Mouse (Mus musculus): Measurements from ENCODE around the gene Tex2. TPM values are rescaled to one million over a fixed set of nuclear protein-coding genes. Genes with fewer than 3 reads are reported as not detected.
"Not testable (repeated sequence)": the region's sequence is repeated elsewhere in the genome, so short reads cannot be mapped to it uniquely, and the experiment has no call there.

The Tex2 gene
- polyA plus RNA-seq, 1 experiment from 2014 or later = 12.0 TPM

DNA sequence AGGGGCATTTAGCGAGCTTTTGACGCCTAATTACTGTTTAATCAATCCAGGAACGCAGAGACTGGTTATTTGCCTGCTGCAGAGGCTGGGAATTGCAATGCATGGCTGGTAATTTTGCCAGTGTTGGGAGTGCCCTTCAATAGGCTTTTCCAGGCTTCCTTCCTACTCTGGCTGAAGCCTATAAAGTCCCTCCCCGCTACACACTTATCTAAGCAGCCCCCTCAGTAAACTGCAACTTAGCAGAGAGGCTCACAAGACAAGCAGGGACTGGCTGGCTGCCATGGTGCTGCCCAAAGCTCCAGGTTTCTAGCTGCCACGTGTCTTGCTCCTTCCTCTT lies 26.1 kb upstream of the Tex2 start:
- Histone ChIP-seq H3K27me3 (no peaks in the 10 kb centered on the region), H3K9me3 (replicated peaks) (no peaks in the 10 kb centered on the region), H3K36me3 (no peaks in the 10 kb centered on the region), H3K9ac (no peak overlapping the region), H3K4me3 (no peak overlapping the region), H3K4me2 (0 out of 2 replicates have a peak overlapping the region, but pooled peaks have one; percentile 25), H3K27ac (peak overlapping the region; percentile 27), H3K4me1 (replicated peaks) (peaks cover 22% of the 10 kb centered on the region)
- no peak for ATAC-seq (replicated peaks; ENCODE audit: insufficient number of reproducible peaks, insufficient read depth, low FRiP score, low read depth)
- 24% methylated on average over 5 of the region's 5 CpGs for WGBS

DNA sequence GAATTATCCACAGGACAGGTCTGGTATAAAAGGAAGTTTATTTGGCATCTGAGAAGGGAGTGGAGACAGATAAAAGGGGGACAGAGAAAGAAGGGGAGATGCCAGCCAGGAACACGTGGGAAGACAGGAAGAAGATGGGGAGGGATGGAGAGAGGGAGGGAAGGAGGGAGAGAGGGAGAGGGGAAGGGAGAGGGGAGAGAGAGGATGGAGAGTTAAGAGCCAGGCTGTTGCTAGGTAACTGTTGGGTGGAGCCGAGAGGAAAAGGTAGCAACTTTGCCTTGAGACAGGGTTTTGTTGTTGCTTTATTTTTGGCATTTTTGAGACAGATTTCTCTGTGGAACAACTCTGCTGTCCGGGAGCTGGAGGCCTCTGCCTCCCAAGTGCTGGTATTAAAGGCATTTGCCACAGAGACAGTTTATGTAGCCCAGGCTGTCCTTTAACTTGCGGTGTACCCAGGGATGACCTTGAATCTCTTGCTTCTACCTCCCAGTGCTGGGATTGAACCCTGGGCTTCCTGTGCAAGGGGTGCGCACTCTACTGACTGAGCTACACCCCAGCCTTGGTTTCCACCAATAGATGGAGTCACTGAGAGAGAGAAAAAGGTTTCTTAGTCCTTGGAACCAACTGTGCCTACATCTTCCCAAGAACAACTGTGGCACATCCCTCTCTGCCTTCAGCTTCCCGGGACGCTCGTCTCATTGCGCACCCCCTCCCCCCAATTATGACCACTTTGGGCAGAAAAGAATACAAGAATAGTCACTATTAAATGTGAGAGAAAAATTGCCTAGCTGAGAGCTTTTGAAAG lies 25.5 kb upstream of the Tex2 start:
- H3K4me3 ChIP-seq = no peak overlapping the region
- ATAC-seq (replicated peaks; ENCODE audit: insufficient number of reproducible peaks, insufficient read depth, low FRiP score, low read depth) = no peak
- H3K36me3 ChIP-seq = no peaks in the 10 kb centered on the region
- WGBS = 49% methylated on average over 9 of the region's 9 CpGs
- peaks cover 22% of the 10 kb centered on the region for H3K4me1 ChIP-seq (replicated peaks)
- no peaks in the 10 kb centered on the region for H3K9me3 ChIP-seq (replicated peaks)
- H3K27me3 ChIP-seq = no peaks in the 10 kb centered on the region
- no peak overlapping the region for H3K9ac ChIP-seq
- peak overlapping the region; percentile 27; the same call in 1 of the 2 replicates for H3K27ac ChIP-seq
- 0 out of 2 replicates have a peak overlapping the region, but pooled peaks have one; percentile 25 for H3K4me2 ChIP-seq

DNA sequence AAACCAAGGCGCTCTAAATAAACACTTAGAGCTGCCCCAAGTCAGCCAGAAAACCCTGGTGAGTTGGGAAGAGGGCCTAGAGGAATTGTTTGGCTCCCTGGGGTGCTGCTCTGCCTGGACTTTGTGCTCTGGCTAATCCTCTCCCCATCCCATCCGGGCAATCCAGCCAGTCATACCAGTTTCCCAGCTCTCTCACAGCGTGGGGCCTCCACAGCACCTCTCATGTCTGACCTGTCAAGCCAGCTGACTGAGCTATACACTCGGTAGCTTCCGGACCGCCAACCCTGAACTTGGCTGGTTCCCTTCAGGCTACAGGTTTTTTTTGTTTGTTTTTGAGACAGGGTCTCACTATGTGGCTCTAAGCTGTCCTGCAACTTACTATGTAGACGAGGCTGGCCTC lies 24.5 kb upstream of the Tex2 start:
- Histone ChIP-seq H3K27me3 (no peaks in the 10 kb centered on the region), H3K36me3 (no peaks in the 10 kb centered on the region), H3K9ac (no peak overlapping the region), H3K4me3 (no peak overlapping the region), H3K9me3 (replicated peaks) (no peaks in the 10 kb centered on the region), H3K27ac (no peak overlapping the region), H3K4me1 (replicated peaks) (peaks cover 22% of the 10 kb centered on the region), H3K4me2 (no peak overlapping the region)
- WGBS = 45% methylated on average over 7 of the region's 7 CpGs
- no peak for ATAC-seq (replicated peaks; ENCODE audit: insufficient number of reproducible peaks, insufficient read depth, low FRiP score, low read depth)

DNA sequence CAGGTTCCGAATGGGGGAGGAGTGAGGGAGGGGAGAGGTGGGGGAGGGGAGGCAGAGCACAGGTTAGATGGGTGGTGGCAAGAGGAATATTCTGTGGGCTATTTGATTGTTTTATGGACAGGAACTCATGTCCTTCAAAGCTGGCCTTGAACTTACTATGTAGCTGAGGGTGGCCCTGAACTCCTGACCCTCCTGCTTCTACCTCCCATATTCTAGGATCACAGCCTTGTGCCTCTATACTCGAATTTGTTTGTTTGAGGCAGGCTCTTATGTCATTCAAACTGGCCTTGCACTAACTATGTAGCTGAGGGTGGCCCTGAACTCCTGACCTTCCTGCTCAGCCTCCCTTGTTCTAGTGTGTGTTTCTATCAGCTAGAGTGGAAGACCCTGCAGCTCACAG lies 22.7 kb upstream of the Tex2 start:
- H3K36me3 ChIP-seq = no peaks in the 10 kb centered on the region
- H3K4me2 ChIP-seq = no peak overlapping the region
- no peak overlapping the region for H3K27ac ChIP-seq
- no peak for ATAC-seq (replicated peaks; ENCODE audit: insufficient number of reproducible peaks, insufficient read depth, low FRiP score, low read depth)
- no peak overlapping the region for H3K4me3 ChIP-seq
- no peak overlapping the region for H3K9ac ChIP-seq
- peaks cover 22% of the 10 kb centered on the region for H3K4me1 ChIP-seq (replicated peaks)
- 59% methylated on average over 2 of the region's 2 CpGs for WGBS
- no peaks in the 10 kb centered on the region for H3K9me3 ChIP-seq (replicated peaks)
- no peaks in the 10 kb centered on the region for H3K27me3 ChIP-seq

DNA sequence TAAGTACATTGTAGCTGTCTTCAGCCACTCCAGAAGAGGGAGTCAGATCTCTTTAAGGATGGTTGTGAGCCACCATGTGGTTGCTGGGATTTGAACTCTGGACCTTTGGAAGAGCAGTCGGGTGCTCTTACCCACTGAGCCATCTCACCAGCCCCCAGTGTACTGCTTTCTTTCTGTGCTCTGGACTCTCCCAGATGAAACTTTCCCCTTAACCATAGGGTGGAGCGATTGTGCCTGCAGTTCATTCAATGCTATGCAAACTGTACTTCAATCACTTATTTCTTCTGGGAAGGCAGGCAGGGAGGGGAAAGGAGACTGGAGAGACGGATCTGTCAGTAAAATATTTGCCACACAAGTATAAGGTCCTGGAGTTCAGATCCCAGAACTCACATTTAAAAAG lies 21.0 kb upstream of the Tex2 start:
- not testable (repeated sequence) for H3K9me3 ChIP-seq (replicated peaks); H3K36me3 ChIP-seq; ATAC-seq (replicated peaks; ENCODE audit: insufficient number of reproducible peaks, insufficient read depth, low FRiP score, low read depth); H3K27me3 ChIP-seq; H3K4me2 ChIP-seq; H3K27ac ChIP-seq; H3K4me3 ChIP-seq; H3K4me1 ChIP-seq (replicated peaks); H3K9ac ChIP-seq
- WGBS = 92% methylated on average over 3 of the region's 3 CpGs

DNA sequence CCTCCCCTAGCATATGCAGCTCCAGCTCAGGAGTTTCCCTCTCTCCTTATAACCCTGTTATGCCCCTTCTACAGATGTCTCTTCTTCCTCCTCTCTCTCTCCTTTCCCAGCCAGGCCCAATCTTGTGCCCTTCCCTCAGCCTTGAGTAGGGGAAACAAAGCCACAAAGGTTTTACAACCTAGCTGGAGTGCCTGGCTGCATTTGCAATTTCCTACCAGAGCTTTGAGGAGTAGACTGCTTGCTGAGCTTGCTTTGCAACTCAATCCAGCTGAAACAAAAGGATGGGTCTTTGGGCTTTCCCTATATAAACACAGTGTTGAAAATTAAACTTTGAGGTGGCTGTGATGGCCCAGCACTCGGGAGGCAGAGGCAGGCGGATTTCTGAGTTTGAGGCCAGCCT lies 20.2 kb upstream of the Tex2 start:
- Histone ChIP-seq H3K4me2 (no peak overlapping the region), H3K4me1 (replicated peaks) (peaks cover 4% of the 10 kb centered on the region), H3K9ac (no peak overlapping the region), H3K4me3 (no peak overlapping the region), H3K27ac (no peak overlapping the region), H3K9me3 (replicated peaks) (no peaks in the 10 kb centered on the region), H3K36me3 (no peaks in the 10 kb centered on the region), H3K27me3 (no peaks in the 10 kb centered on the region)
- WGBS = 89% methylated on average over 2 of the region's 2 CpGs
- no peak for ATAC-seq (replicated peaks; ENCODE audit: insufficient number of reproducible peaks, insufficient read depth, low FRiP score, low read depth)

DNA sequence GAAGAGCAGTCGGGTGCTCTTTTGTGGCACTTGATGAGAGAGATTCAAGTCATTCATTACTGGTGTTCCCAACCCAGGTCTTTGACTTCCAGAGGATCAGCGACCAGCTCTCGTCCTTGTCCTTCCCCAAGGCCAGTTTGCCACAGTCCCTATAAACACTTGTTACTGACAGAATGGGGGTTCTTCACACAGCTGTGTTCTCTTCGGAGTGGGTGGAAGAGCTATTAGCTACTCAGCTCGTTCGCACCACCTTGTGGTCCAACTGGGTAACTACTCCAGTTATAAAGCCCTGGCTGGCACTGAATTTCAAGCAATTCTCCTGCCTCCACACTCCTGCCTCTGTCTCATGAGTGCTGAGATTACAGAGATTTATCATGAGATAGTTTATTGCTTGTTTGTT lies 14.5 kb upstream of the Tex2 start:
- H3K9me3 ChIP-seq (replicated peaks) = no peaks in the 10 kb centered on the region
- H3K9ac ChIP-seq = no peak overlapping the region
- no peak overlapping the region for H3K4me3 ChIP-seq
- WGBS = 20% methylated on average over 6 of the region's 6 CpGs
- no peak overlapping the region for H3K27ac ChIP-seq
- H3K27me3 ChIP-seq = no peaks in the 10 kb centered on the region
- H3K36me3 ChIP-seq = no peaks in the 10 kb centered on the region
- H3K4me1 ChIP-seq (replicated peaks) = 0 out of 2 replicates have a peak, but pooled peaks cover under 1% of the 10 kb centered on the region
- no peak overlapping the region for H3K4me2 ChIP-seq
- ATAC-seq (replicated peaks; ENCODE audit: insufficient number of reproducible peaks, insufficient read depth, low FRiP score, low read depth) = peak; percentile 70; the same call in 1 of the 2 replicates

DNA sequence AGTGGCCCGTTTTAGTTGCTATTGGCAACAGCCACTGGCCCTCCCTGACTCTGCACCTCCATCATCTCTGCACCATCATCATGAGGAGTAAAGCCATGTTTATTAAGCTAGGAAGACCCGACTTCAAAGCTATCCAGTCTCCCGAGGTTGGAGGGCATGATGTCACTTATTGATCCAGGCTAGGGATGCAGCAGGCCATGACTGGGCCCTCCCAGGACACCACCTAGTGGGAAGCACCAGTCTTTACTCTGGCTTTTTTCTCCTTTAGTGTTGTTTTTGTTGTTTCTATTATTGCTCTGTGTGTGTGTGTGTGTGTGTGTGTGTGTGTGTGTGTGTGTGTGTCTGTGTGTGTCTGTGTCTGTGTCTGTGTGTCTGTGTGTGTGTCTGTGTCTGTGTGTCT lies 12.4 kb upstream of the Tex2 start:
- H3K36me3 ChIP-seq = no peaks in the 10 kb centered on the region
- peaks cover 17% of the 10 kb centered on the region for H3K4me1 ChIP-seq (replicated peaks)
- H3K4me3 ChIP-seq = no peak overlapping the region
- no peak overlapping the region for H3K4me2 ChIP-seq
- no peaks in the 10 kb centered on the region for H3K27me3 ChIP-seq
- H3K27ac ChIP-seq = no peak overlapping the region
- ATAC-seq (replicated peaks; ENCODE audit: insufficient number of reproducible peaks, insufficient read depth, low FRiP score, low read depth) = no peak
- 59% methylated on average over 3 of the region's 3 CpGs for WGBS
- no peaks in the 10 kb centered on the region for H3K9me3 ChIP-seq (replicated peaks)
- H3K9ac ChIP-seq = no peak overlapping the region

DNA sequence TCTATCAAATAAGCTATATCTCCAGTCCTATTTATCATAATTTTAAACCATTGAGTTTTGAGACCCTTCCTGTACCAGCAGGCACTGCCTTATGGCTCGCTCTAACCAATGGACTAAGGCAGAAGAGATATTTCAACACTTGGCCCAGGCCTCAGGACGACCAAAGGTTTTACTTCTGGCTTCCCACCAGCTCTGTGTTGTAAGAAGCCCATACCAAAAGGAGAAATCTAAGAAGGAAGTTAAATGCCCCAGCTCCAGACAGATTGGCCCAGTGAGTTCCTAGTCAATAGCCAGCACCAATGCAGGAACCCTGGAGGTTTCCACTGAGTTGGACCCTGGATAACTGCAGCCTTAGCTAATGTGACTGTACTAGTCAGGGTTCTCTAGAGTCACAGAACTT lies 10.4 kb upstream of the Tex2 start:
- 72% methylated on average over 2 of the region's 2 CpGs for WGBS
- ATAC-seq (replicated peaks; ENCODE audit: insufficient number of reproducible peaks, insufficient read depth, low FRiP score, low read depth) = no peak
- no peak overlapping the region for H3K27ac ChIP-seq

DNA sequence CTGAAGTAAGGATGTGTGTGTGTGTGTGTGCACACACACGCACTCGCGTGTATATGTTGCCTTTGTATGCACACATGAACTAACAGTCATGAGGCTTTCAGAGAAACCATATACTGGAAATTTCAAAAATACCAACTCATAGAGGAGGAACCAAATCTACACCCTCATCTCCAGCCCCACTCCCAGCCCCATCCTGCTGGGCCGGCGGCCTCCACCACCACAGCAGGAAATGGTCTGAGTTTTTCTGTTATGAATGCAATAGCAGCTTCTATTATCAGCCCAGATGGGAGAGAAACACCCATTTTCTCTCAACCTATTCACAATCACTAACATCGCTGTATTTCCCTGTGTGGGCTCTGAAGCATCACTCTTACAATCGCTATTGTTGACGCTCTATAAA lies 8.8 kb upstream of the Tex2 start:
- Histone ChIP-seq H3K27me3 (no peaks in the 10 kb centered on the region), H3K9me3 (replicated peaks) (no peaks in the 10 kb centered on the region), H3K4me2 (no peak overlapping the region), H3K4me3 (no peak overlapping the region), H3K27ac (peak overlapping the region; percentile 56), H3K4me1 (replicated peaks) (peaks cover 28% of the 10 kb centered on the region), H3K9ac (no peak overlapping the region), H3K36me3 (no peaks in the 10 kb centered on the region)
- ATAC-seq (replicated peaks; ENCODE audit: insufficient number of reproducible peaks, insufficient read depth, low FRiP score, low read depth) = no peak
- 68% methylated on average over 8 of the region's 8 CpGs for WGBS

More for the DNA sequence above, 10.4 kb upstream of the Tex2 start:
- peaks cover 28% of the 10 kb centered on the region for H3K4me1 ChIP-seq (replicated peaks)
- H3K4me3 ChIP-seq = no peak overlapping the region
- no peaks in the 10 kb centered on the region for H3K27me3 ChIP-seq
- H3K9ac ChIP-seq = no peak overlapping the region
- no peak overlapping the region for H3K4me2 ChIP-seq
- H3K9me3 ChIP-seq (replicated peaks) = no peaks in the 10 kb centered on the region
- no peaks in the 10 kb centered on the region for H3K36me3 ChIP-seq

DNA sequence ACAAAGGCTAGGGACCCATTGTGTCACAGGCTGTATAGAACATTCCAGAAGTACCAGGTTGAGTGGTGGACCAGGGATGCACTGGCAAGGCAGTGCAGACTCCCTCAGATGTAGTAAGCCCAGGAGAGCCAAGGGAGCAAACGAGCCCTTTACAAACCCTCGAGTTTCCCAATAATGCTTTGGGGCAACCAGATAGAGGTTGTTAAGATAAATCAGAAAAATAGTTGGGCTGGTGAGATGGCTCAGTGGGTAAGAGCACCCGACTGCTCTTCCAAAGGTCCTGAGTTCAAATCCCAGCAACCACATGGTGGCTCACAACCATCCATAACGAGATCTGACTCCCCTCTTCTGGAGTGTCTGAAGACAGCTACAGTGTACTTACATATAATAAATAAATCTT lies 5.5 kb upstream of the Tex2 start:
- not testable (repeated sequence) for ATAC-seq (replicated peaks; ENCODE audit: insufficient number of reproducible peaks, insufficient read depth, low FRiP score, low read depth); H3K4me3 ChIP-seq; H3K9me3 ChIP-seq (replicated peaks); H3K4me2 ChIP-seq; H3K27me3 ChIP-seq; H3K36me3 ChIP-seq; H3K27ac ChIP-seq; H3K9ac ChIP-seq
- peaks cover 38% of the 10 kb centered on the region for H3K4me1 ChIP-seq (replicated peaks)
- WGBS = 89% methylated on average over 4 of the region's 4 CpGs

Measured in heart, embryonic 15.5 days (tissue).